Mouse (Mus musculus) neural tube, embryonic 11.5 days (tissue): ENCODE measurements around the gene Syn3. TPM values are rescaled to one million over a fixed set of nuclear protein-coding genes. Genes with fewer than 3 reads are reported as not detected.

Source experiments
- ATAC-seq: fragments of 200-750 bp; cut with Nextera tagmentation; 2 replicates; pipeline ENCODE4 v1.8.0; 2017; ENCODE audit warnings: moderate number of reproducible peaks, mild to moderate bottlenecking, moderate TSS enrichment, moderate library complexity; ENCODE audit not compliant: insufficient read depth, low FRiP score, low TSS enrichment
- DNase-seq: peaks from one replicate; pipeline ENCODE4 v3.0.0-alpha.2; 2015; ENCODE audit warnings: low spot score
- H3K27ac ChIP-seq: fragments of 300-500 bp; sonication (generic); 2 replicates; pipeline ENCODE4 v1.5.1; 2014; ENCODE audit warnings: low read depth, mild to moderate bottlenecking, low read length
- H3K27me3 ChIP-seq: fragments of 300-500 bp; sonication (generic); 2 replicates; pipeline ENCODE4 v1.6.1; 2014; ENCODE audit warnings: mild to moderate bottlenecking, low read length, mixed read lengths; ENCODE audit not compliant: control insufficient read depth, insufficient read depth
- H3K36me3 ChIP-seq: fragments of 300-500 bp; sonication (generic); 2 replicates; pipeline ENCODE4 v1.6.1; 2014; ENCODE audit warnings: mild to moderate bottlenecking, low read length, moderate library complexity, mixed read lengths; ENCODE audit not compliant: control insufficient read depth, insufficient read depth
- H3K4me1 ChIP-seq: fragments of 300-500 bp; sonication (generic); 2 replicates; pipeline ENCODE4 v1.6.1; 2014; ENCODE audit warnings: low read length, mixed read lengths; ENCODE audit not compliant: control insufficient read depth, insufficient read depth
- H3K4me2 ChIP-seq: fragments of 300-500 bp; sonication (generic); 2 replicates; pipeline ENCODE4 v1.6.1; 2014; ENCODE audit warnings: low read depth, mild to moderate bottlenecking, moderate library complexity
- H3K4me3 ChIP-seq: fragments of 300-500 bp; sonication (generic); 2 replicates; pipeline ENCODE4 v1.5.1; 2014; ENCODE audit warnings: low read depth, low read length
- H3K9ac ChIP-seq: fragments of 300-500 bp; sonication (generic); 2 replicates; pipeline ENCODE4 v1.6.1; 2014; ENCODE audit warnings: mild to moderate bottlenecking, low read length
- H3K9me3 ChIP-seq: fragments of 300-500 bp; sonication (generic); 2 replicates; pipeline ENCODE4 v1.6.1; 2016; ENCODE audit warnings: low read length; ENCODE audit not compliant: control insufficient read depth
- WGBS: fragments of 180-500 bp; shearing (Covaris S2); extraction: QIAGEN DNeasy Blood & Tissue Kit; methylation state at CpG from one replicate; pipeline ENCODE4 v1.1.7; 2014; 5-methylcytosine and 5-hydroxymethylcytosine counted together
- polyA plus RNA-seq: library from polyadenylated mRNA; unstranded; fragments of >200 nt; fragmentation: Nextera tagmentation; extraction: Ambion mirVana; gene quantifications from 2 replicates; pipeline ENCODE4 v1.2.1, GENCODE M21; 2014

Gene Syn3
- polyA plus RNA-seq, 1 experiment from 2014 or later = 4.4 TPM

DNA sequence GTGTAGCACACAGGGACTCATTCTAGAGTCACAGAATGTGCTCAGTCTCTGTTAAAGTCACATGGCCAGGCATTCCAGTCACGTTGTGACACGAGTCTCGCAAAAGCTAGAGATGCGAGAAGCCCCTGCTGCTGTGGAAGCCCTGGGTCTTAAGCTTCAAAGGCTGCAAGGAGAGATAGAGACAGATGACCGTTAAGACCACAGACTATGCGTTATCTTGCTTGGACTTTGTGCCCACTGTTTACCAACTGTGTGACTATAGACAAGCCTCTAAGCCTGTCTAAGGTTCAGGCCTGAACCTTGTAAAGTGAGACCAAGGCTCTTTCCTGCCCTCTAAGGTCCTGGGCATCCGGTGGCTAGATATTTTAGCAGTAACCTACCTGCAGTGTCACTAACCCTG, 156.0 kb downstream of the Syn3 start:
- WGBS = 74% methylated on average over 7 of the region's 7 CpGs

DNA sequence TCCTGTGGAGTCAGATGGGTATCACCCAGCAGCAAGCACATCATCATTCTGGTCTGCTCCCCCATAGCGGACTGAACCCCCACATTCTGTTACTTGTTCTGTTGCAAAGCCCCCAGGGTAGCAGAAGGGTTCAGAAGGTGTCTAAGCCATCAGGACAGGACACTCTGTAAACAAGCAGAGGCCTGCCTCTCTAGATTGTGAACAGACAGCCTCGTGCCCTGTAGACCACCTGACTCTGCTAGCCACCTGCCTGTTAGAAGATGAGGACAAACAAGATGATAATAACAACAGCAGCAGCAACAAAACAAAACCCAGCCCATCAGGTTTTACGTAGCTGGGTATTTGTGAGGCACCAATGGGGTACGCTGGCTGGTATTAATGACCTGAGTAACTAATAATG, 156.5 kb downstream of the Syn3 start:
- Histone ChIP-seq H3K27me3 (no peaks in the 10 kb centered on the region), H3K9ac (no peak overlapping the region), H3K4me2 (no peak overlapping the region), H3K9me3 (no peaks in the 10 kb centered on the region), H3K27ac (no peak overlapping the region), H3K4me3 (no peak overlapping the region), H3K36me3 (no peaks in the 10 kb centered on the region), H3K4me1 (no peaks in the 10 kb centered on the region)
- DNase-seq (no peak), ATAC-seq (no peak)
- 82% methylated on average over 4 of the region's 4 CpGs for WGBS

More for the DNA sequence above, 156.0 kb downstream of the Syn3 start:
- Histone ChIP-seq H3K27me3 (no peaks in the 10 kb centered on the region), H3K4me3 (no peak overlapping the region), H3K4me1 (no peaks in the 10 kb centered on the region), H3K36me3 (no peaks in the 10 kb centered on the region), H3K27ac (no peak overlapping the region), H3K4me2 (no peak overlapping the region), H3K9me3 (no peaks in the 10 kb centered on the region), H3K9ac (no peak overlapping the region)
- DNase-seq = no peak
- no peak for ATAC-seq

DNA sequence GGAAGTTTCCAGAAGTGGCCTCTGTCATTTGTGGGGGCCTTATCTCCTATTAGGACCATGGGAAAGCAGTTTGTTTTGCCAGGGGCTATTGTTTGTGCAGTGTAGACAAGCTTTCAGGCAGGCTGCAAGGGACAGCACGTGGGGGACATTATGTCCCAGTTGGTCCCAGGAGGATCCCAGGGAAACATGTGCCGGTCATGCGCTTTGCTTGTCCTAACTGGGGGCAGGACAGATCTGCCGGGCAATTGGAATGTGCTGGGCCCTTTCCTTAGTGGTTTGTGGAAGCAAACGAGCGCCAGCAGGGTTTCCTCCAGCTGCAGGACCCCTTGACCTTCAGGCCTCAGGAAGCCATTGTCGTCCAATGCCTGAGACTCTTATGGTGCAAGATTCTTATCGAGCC, 157.1 kb downstream of the Syn3 start:
- H3K4me3 ChIP-seq = no peak overlapping the region
- no peaks in the 10 kb centered on the region for H3K9me3 ChIP-seq
- WGBS = 41% methylated on average over 8 of the region's 8 CpGs
- H3K36me3 ChIP-seq = no peaks in the 10 kb centered on the region
- no peak overlapping the region for H3K9ac ChIP-seq
- H3K27ac ChIP-seq = no peak overlapping the region
- DNase-seq (no peak), ATAC-seq (no peak)
- no peak overlapping the region for H3K4me2 ChIP-seq
- H3K27me3 ChIP-seq = no peaks in the 10 kb centered on the region
- no peaks in the 10 kb centered on the region for H3K4me1 ChIP-seq

DNA sequence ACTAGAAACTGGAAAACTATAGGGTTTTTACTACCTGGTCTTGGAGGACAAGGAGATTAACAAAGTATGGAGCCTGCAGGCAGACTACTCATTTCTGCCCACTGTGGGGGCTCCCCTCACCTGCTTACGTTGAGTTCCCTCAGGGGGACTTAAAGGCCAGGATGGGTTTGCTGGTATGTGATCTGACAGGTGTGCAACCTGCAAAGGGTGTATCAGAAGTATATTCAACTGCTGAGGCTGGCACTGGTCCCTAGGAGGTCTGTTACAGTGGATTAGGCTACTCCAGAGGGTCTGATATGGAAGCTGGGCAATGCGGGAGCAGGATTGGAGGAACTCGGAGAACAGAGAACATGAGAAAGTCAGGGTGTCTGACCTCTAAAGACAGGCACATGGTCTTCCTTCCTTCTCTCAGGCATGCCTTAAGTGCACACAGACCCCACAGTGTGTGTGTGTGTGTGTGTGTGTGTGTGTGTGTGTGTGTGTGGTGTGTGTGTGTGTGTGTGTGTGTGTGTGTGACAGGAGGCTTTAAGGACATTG, 157.6 kb downstream of the Syn3 start:
- Histone ChIP-seq H3K36me3 (no peaks in the 10 kb centered on the region), H3K9ac (no peak overlapping the region), H3K4me3 (no peak overlapping the region), H3K27me3 (no peaks in the 10 kb centered on the region), H3K9me3 (no peaks in the 10 kb centered on the region), H3K4me1 (no peaks in the 10 kb centered on the region), H3K27ac (no peak overlapping the region), H3K4me2 (no peak overlapping the region)
- ATAC-seq = no peak
- 72% methylated on average over 3 of the region's 3 CpGs for WGBS
- no peak for DNase-seq

DNA sequence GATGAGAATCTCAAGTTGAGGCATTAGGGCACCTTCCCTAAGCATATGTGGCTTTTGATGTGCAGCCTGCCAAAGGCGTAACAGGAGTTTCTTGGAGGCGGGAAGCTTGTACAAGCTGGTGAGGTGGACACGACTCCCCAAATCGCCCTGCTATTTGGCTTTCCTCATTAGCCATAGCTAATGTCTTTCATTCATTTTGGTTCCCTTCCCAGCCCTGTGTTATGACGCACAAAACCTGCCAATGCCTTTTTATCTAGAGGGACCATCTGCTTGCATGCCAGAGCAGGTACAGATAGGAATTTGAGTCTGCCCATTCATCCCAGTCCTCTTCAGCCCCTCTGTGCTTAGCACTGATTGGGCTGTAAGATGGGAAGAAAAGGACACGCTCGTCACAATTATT, 158.3 kb downstream of the Syn3 start:
- no peak overlapping the region for H3K9ac ChIP-seq
- H3K4me2 ChIP-seq = no peak overlapping the region
- no peaks in the 10 kb centered on the region for H3K4me1 ChIP-seq
- H3K4me3 ChIP-seq = no peak overlapping the region
- DNase-seq (no peak), ATAC-seq (no peak)
- H3K36me3 ChIP-seq = no peaks in the 10 kb centered on the region
- H3K27ac ChIP-seq = no peak overlapping the region
- no peaks in the 10 kb centered on the region for H3K9me3 ChIP-seq
- H3K27me3 ChIP-seq = no peaks in the 10 kb centered on the region
- 84% methylated on average over 7 of the region's 7 CpGs for whole genome bisulfite sequencing

DNA sequence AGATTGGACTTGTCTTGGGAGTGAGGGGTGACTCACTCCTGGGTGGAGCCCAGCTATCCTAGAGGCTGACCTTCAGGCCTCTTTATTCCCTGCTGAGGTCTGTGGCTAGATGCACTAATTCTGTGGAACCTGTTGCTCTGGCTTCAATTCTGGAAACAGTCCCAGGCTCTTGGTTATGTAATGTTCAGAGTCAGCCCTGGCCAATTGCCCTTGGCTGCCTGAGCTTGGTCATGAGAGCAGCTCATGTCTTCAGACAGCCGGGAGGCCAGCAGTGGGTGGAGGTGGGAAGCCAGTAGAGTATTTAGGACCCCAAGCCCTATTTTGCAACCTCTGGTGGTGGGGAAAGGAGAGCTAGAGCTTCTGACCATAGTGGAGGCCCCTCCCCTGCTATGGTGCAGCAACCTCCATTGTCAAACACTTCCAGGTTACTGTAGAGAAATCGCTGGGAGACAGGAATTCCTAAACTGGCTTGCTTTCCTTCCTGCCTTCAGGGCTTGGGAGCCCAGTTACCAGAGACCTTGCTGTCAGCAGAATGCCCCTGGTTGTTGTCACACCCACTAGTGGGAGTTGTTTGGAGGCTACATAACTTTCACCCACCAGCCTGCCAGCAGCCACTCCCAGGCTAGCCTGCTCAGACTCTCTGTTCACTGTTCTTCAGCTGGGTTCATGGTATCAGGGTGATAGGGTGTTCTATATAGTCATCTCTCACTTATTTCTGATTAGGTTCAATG, 158.9 kb downstream of the Syn3 start:
- DNase-seq = no peak
- H3K9me3 ChIP-seq = no peaks in the 10 kb centered on the region

DNA sequence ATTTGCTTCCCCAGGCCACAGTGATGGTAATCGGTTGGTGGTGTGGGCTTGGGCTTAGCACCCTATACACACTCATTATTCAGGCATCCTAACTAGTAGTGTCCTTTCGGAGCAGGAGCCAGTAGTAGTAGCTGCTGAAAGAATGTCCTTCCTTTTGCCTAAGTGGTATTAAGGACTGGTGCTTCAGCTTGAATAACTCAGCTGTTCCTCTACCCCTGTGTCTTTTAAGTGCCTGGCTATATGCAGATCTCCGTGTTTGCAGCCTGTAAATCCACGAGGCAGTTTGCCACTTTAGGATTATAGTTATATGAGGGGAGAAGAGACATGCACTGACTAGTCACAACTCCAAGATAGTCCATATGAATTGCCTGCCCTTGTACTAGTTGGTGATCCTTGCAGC, 159.6 kb downstream of the Syn3 start:
- Histone ChIP-seq H3K9me3 (no peaks in the 10 kb centered on the region), H3K36me3 (no peaks in the 10 kb centered on the region), H3K4me3 (no peak overlapping the region), H3K4me2 (no peak overlapping the region), H3K9ac (no peak overlapping the region), H3K27me3 (no peaks in the 10 kb centered on the region), H3K27ac (no peak overlapping the region), H3K4me1 (peaks cover 7% of the 10 kb centered on the region)
- WGBS = 88% methylated on average over 4 of the region's 4 CpGs
- ATAC-seq = no peak
- DNase-seq = no peak

More for the DNA sequence above, 158.9 kb downstream of the Syn3 start:
- Histone ChIP-seq H3K4me1 (peaks cover under 1% of the 10 kb centered on the region), H3K27me3 (no peaks in the 10 kb centered on the region), H3K27ac (no peak overlapping the region), H3K36me3 (no peaks in the 10 kb centered on the region), H3K9ac (no peak overlapping the region), H3K4me2 (no peak overlapping the region), H3K4me3 (no peak overlapping the region)
- WGBS = 81% methylated on average over 2 of the region's 2 CpGs
- no peak for ATAC-seq

DNA sequence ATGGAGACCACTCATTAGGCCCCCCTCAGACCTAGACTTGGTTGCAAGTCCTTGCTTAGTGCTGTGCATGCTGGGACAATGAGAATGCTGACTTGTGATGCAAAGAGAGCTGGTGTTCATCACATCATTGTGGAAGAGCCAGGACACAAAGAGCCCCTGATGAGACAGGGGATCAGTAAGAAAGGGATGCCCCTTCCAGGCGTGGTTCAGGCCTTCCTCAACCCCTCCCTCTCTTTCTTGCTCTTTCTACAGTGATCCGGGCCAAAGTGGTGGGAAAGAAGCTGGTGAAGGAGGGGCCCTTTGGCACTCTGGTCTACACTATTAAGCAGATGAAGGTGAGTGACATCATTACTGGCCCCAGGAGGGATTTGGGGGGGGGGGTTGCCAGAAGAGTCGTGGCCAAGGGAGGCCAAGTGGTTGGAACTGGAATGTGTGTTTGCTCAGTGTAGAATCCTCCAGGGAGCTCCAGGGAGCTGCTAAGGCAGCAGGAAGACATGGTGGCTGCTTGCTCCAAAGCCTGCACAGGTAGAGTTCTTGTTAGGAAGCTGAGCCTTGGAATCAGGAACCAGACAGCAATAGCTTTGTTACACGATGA, 160.5 kb downstream of the Syn3 start:
- no peak for ATAC-seq

DNA sequence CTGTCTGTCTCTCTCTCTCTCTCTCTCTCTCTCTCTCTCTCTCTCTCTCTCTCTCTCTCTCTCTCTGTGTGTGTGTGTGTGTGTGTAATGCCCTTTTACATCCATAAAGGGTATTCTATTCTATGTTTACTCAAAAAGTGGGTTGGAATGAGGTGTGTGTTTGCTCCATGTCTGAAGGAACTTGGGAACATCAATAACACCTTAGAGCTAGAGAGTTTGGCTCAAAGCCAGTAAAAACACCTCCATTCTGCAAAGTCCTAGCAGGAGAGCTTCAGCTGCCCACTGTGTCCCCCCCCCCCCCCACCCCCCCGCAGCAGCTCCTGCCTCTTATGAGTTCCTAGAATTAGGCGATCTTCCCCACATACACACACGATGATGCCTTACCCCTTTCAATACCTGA, 161.5 kb downstream of the Syn3 start:
- WGBS = 54% methylated on average over 3 of the region's 3 CpGs
- H3K4me1 ChIP-seq = peaks cover 8% of the 10 kb centered on the region
- no peak for DNase-seq

More for the DNA sequence above, 160.5 kb downstream of the Syn3 start:
- no peak overlapping the region for H3K27ac ChIP-seq
- DNase-seq = no peak
- no peaks in the 10 kb centered on the region for H3K27me3 ChIP-seq
- no peaks in the 10 kb centered on the region for H3K36me3 ChIP-seq
- H3K4me3 ChIP-seq = no peak overlapping the region
- no peak overlapping the region for H3K9ac ChIP-seq
- no peaks in the 10 kb centered on the region for H3K9me3 ChIP-seq
- peaks cover 8% of the 10 kb centered on the region for H3K4me1 ChIP-seq
- H3K4me2 ChIP-seq = no peak overlapping the region
- 40% methylated on average over 4 of the region's 4 CpGs for WGBS

More for the DNA sequence above, 161.5 kb downstream of the Syn3 start:
- Histone ChIP-seq H3K27ac (no peak overlapping the region), H3K4me2 (no peak overlapping the region), H3K27me3 (no peaks in the 10 kb centered on the region), H3K4me3 (no peak overlapping the region), H3K9ac (no peak overlapping the region), H3K36me3 (no peaks in the 10 kb centered on the region), H3K9me3 (no peaks in the 10 kb centered on the region)
- ATAC-seq = no peak
